In genomic region chr12:81698011-81698410, GRCm38 (mm10) we compare ENCODE assay signal across 17 mouse cellular contexts.
DNase-seq lines count a peak whose midpoint lies in the region; ATAC-seq lines count a peak whose summit lies in the region.
"Had no signal": no experiment of that assay in that cellular context is flagged by ENCODE, and none has a peak within 500 bp of the region (broad histone marks: within the 10 kb centered on the region; RNA-seq: fewer than 3 reads in every experiment).

No protein-coding gene starts in this region.

- WGBS in heart, embryonic 11.5 days (ENCODE audit: insufficient replicate concordance) = 40% methylated on average over 4 of the region's 4 CpGs
- WGBS in intestine, embryonic 14.5 days = 29% methylated on average over 4 of the region's 4 CpGs
- 25% methylated on average over 4 of the region's 4 CpGs for WGBS in stomach, embryonic 15.5 days

- H3K27ac ChIP-seq in heart, embryonic 11.5 days (ENCODE audit: low read depth, low read length) = no peak overlapping the region
- no peak overlapping the region for H3K27ac ChIP-seq in intestine, embryonic 14.5 days (ENCODE audit: low read depth)
- H3K27ac ChIP-seq in stomach, embryonic 15.5 days = peak overlapping the region; percentile 68
- H3K27ac ChIP-seq: heart, embryonic 15.5 days; hindbrain, embryonic 13.5 days; limb, embryonic 15.5 days; neural tube, embryonic 15.5 days had no signal

- DNase-seq in heart, adult 11 months = peak; percentile 85
- no peak for DNase-seq in intestine, embryonic 14.5 days (ENCODE audit: low spot score)
- DNase-seq in lung, postnatal 10 days = peak; percentile 69
- DNase-seq in yolk sac, embryonic 10.5 days (ENCODE audit: low spot score) = no peak
- no peak for DNase-seq in left cerebral cortex, adult 11 months (ENCODE audit: low spot score)
- no peak for DNase-seq in adrenal gland, postnatal 14 days
- DNase-seq: B cell, adult 2 months; kidney, adult 9 months; right cerebral cortex, postnatal 14 days; thymus, postnatal 14 days had no signal

- no peaks in the 10 kb centered on the region for H3K36me3 ChIP-seq in heart, embryonic 11.5 days (ENCODE audit: control insufficient read depth, insufficient read depth, low read length)
- no peaks in the 10 kb centered on the region for H3K36me3 ChIP-seq in intestine, embryonic 14.5 days (ENCODE audit: control insufficient read depth, insufficient read depth, low read length)
- no peaks in the 10 kb centered on the region for H3K36me3 ChIP-seq in stomach, embryonic 15.5 days
- H3K36me3 ChIP-seq: heart, embryonic 15.5 days; hindbrain, embryonic 13.5 days; limb, embryonic 15.5 days; neural tube, embryonic 15.5 days had no signal

- no peaks in the 10 kb centered on the region for H3K27me3 ChIP-seq in heart, embryonic 11.5 days (ENCODE audit: control insufficient read depth, insufficient read depth, low read length)
- H3K27me3 ChIP-seq in intestine, embryonic 14.5 days (replicated peaks; ENCODE audit: control insufficient read depth, insufficient read depth, low read length) = no peaks in the 10 kb centered on the region
- H3K27me3 ChIP-seq in stomach, embryonic 15.5 days (replicated peaks) = no peaks in the 10 kb centered on the region
- H3K27me3 ChIP-seq: heart, embryonic 15.5 days; hindbrain, embryonic 13.5 days; limb, embryonic 15.5 days; neural tube, embryonic 15.5 days had no signal

- no peaks in the 10 kb centered on the region for H3K9me3 ChIP-seq in heart, embryonic 11.5 days (replicated peaks; ENCODE audit: control insufficient read depth, low read length)
- H3K9me3 ChIP-seq in intestine, embryonic 14.5 days (ENCODE audit: control insufficient read depth, low read length) = no peaks in the 10 kb centered on the region
- H3K9me3 ChIP-seq in stomach, embryonic 15.5 days = no peaks in the 10 kb centered on the region
- H3K9me3 ChIP-seq: heart, embryonic 15.5 days; hindbrain, embryonic 13.5 days; limb, embryonic 15.5 days; neural tube, embryonic 15.5 days had no signal

- H3K4me1 ChIP-seq in heart, embryonic 11.5 days (ENCODE audit: control insufficient read depth, insufficient read depth, low read length) = no peaks in the 10 kb centered on the region
- H3K4me1 ChIP-seq in intestine, embryonic 14.5 days (replicated peaks; ENCODE audit: control insufficient read depth, insufficient read depth, low read length) = no peaks in the 10 kb centered on the region
- no peaks in the 10 kb centered on the region for H3K4me1 ChIP-seq in stomach, embryonic 15.5 days
- H3K4me1 ChIP-seq: heart, embryonic 15.5 days; hindbrain, embryonic 13.5 days; limb, embryonic 15.5 days; megakaryocyte, embryonic 14.5 days; neural tube, embryonic 15.5 days had no signal

- H3K9ac ChIP-seq in heart, embryonic 11.5 days (ENCODE audit: low read depth, low read length) = no peak overlapping the region
- no peak overlapping the region for H3K9ac ChIP-seq in intestine, embryonic 14.5 days (ENCODE audit: low read length)
- H3K9ac ChIP-seq in stomach, embryonic 15.5 days = no peak overlapping the region
- H3K9ac ChIP-seq: heart, embryonic 15.5 days; hindbrain, embryonic 13.5 days; limb, embryonic 15.5 days; neural tube, embryonic 15.5 days had no signal

- H3K4me2 ChIP-seq in heart, embryonic 11.5 days = no peak overlapping the region
- no peak overlapping the region for H3K4me2 ChIP-seq in intestine, embryonic 14.5 days (ENCODE audit: low read length)
- H3K4me2 ChIP-seq in stomach, embryonic 15.5 days = no peak overlapping the region
- H3K4me2 ChIP-seq: heart, embryonic 15.5 days; hindbrain, embryonic 13.5 days; limb, embryonic 15.5 days; neural tube, embryonic 15.5 days had no signal

- no peak overlapping the region for H3K4me3 ChIP-seq in heart, embryonic 11.5 days (ENCODE audit: low read depth, low read length)
- no peak overlapping the region for H3K4me3 ChIP-seq in intestine, embryonic 14.5 days (ENCODE audit: low read depth, low read length)
- H3K4me3 ChIP-seq in stomach, embryonic 15.5 days (replicated peaks) = no peak overlapping the region
- H3K4me3 ChIP-seq: heart, embryonic 15.5 days; hindbrain, embryonic 13.5 days; limb, embryonic 15.5 days; megakaryocyte, embryonic 14.5 days; neural tube, embryonic 15.5 days had no signal

- ATAC-seq in heart, embryonic 11.5 days (replicated peaks; ENCODE audit: insufficient number of reproducible peaks, low FRiP score, low TSS enrichment) = no peak
- 0 out of 2 replicates have a peak, but pooled peaks have one; percentile 64 for ATAC-seq in intestine, embryonic 14.5 days (replicated peaks; ENCODE audit: low FRiP score, low TSS enrichment, low read depth)
- ATAC-seq in stomach, embryonic 15.5 days (ENCODE audit: insufficient read depth, low FRiP score, low read depth) = peak; percentile 87

Comparison
In these comparisons a context has a peak if more than half of its experiments do, and no peak if none do; other contexts are left out.
1. DNase-seq: peak in heart, adult 11 months (single experiment) and lung, postnatal 10 days (single experiment); none in intestine, embryonic 14.5 days (single experiment), yolk sac, embryonic 10.5 days (single experiment), left cerebral cortex, adult 11 months (single experiment) and adrenal gland, postnatal 14 days (single experiment).